In the genomic region with DNA sequence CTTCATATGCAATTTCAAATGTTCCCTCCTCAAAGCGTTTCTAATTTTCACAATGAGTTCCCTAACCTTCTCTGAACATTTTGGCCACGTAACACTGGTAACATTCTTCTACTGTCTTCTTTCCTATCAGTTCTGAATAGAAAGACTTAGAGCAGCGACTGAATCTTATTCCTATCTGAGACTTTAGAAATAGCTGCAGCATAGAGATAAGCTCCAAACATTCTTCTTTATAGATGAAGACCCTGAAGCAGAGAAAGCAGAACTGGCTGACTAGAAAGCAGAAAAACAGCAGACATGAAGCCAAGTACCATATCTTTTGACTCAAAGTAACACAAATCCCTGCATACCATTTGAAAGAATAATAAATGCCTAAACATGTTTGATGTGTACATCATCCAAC, we compare ENCODE assay signal across 30 mouse cellular contexts. TPM values are rescaled to one million over a fixed set of nuclear protein-coding genes. Genes with fewer than 3 reads are reported as not detected.
"Had no signal": no experiment of that assay in that cellular context is flagged by ENCODE, and none has a peak within 500 bp of the region (broad histone marks: within the 10 kb centered on the region; RNA-seq: fewer than 3 reads in every experiment).

No protein-coding gene starts in this region.

- H3K27ac ChIP-seq: embryonic facial prominence, embryonic 10.5 days; embryonic facial prominence, embryonic 12.5 days; embryonic facial prominence, embryonic 13.5 days; embryonic facial prominence, embryonic 15.5 days; forebrain, embryonic 10.5 days; forebrain, embryonic 12.5 days; forebrain, embryonic 13.5 days; forebrain, embryonic 15.5 days; gastrocnemius, adult 2 months; heart, adult 2 months; heart, embryonic 10.5 days had no signal

- H3K4me2 ChIP-seq: embryonic facial prominence, embryonic 12.5 days; embryonic facial prominence, embryonic 13.5 days; embryonic facial prominence, embryonic 15.5 days; forebrain, embryonic 12.5 days; forebrain, embryonic 13.5 days; forebrain, embryonic 15.5 days had no signal

- H3K27me3 ChIP-seq: embryonic facial prominence, embryonic 12.5 days; embryonic facial prominence, embryonic 13.5 days; embryonic facial prominence, embryonic 15.5 days; forebrain, embryonic 13.5 days; forebrain, embryonic 15.5 days had no signal

- H3K36me3 ChIP-seq: embryonic facial prominence, embryonic 10.5 days; embryonic facial prominence, embryonic 12.5 days; embryonic facial prominence, embryonic 13.5 days; embryonic facial prominence, embryonic 15.5 days; forebrain, embryonic 10.5 days; forebrain, embryonic 12.5 days; forebrain, embryonic 15.5 days; heart, embryonic 10.5 days had no signal

- ATAC-seq: forebrain, embryonic 13.5 days; forebrain, embryonic 14.5 days; forebrain, embryonic 15.5 days; forebrain, embryonic 16.5 days; forebrain, postnatal 0 days had no signal

- H3K9me3 ChIP-seq: embryonic facial prominence, embryonic 10.5 days; embryonic facial prominence, embryonic 12.5 days; embryonic facial prominence, embryonic 13.5 days; embryonic facial prominence, embryonic 15.5 days; forebrain, embryonic 10.5 days; forebrain, embryonic 12.5 days; forebrain, embryonic 13.5 days; forebrain, embryonic 15.5 days; heart, embryonic 10.5 days had no signal

- DNase-seq: cerebellum, adult 9-10 months; cerebellum, adult 9-11 months; cerebellum, postnatal 10 days; cerebellum, postnatal 14 days; cerebellum, postnatal 25 days; cerebellum, postnatal 36 days; embryo, embryonic 11 days; forebrain, postnatal 0 days; gastrocnemius, adult 2 months; gastrocnemius, postnatal 10 days; gastrocnemius, postnatal 14 days; gastrocnemius, postnatal 25 days; gastrocnemius, postnatal 36 days; heart, adult 11 months; heart, adult 18-20 months; heart, adult 2 months had no signal

- H3K9ac ChIP-seq: embryonic facial prominence, embryonic 12.5 days; embryonic facial prominence, embryonic 13.5 days; embryonic facial prominence, embryonic 15.5 days; forebrain, embryonic 12.5 days; forebrain, embryonic 13.5 days; forebrain, embryonic 15.5 days; forebrain, postnatal 0 days had no signal

- H3K4me3 ChIP-seq: embryonic facial prominence, embryonic 10.5 days; embryonic facial prominence, embryonic 12.5 days; embryonic facial prominence, embryonic 13.5 days; embryonic facial prominence, embryonic 15.5 days; erythroblast, embryonic 14.5 days; forebrain, embryonic 10.5 days; forebrain, embryonic 12.5 days; forebrain, embryonic 13.5 days; forebrain, embryonic 15.5 days; gastrocnemius, adult 2 months; heart, adult 2 months; heart, embryonic 10.5 days had no signal

RNA-seq across cellular contexts. Expression of a gene that starts 39.4 kb away (rescaled TPM):
- total RNA-seq: common myeloid progenitor, adult 5-6 weeks; granulocyte monocyte progenitor cell, adult 5-6 weeks had no signal
- polyA plus RNA-seq: erythroblast, embryonic 14.5 days had no signal
